Mouse (Mus musculus): ENCODE measurements at regions not wholly inside any gene's neighbourhood (a gene's known extent, or its start where the extent isn't known, plus 50 kb on each side); places are given as distances from the start of the nearest gene placed in this dataset.

DNA sequence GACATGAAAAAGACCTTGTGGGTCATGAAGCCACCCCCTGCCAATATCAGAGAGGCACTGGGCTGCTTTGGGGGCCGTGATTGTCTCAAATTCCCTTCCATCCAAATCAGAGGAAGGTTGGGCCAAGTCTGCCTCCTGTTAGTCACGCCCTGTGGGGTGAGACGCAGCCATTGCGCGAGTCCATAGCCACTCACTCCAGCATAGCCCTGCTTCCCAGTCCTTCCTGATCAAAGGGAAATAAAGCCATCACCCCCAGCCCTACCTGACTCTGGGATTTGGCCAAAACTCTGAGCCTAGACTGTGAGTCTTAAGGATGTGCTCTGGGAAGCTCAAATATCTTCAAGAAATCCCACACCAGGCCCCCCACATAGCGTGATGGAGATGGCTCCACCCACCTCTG, 620.4 kb upstream of the 3110018I06Rik start:
- Histone ChIP-seq H3K9ac (replicated peaks; ENCODE audit: low read depth, low read length) (no peak overlapping the region), H3K27me3 (ENCODE audit: control insufficient read depth, insufficient read depth, low read length) (no peaks in the 10 kb centered on the region), H3K36me3 (ENCODE audit: control insufficient read depth, insufficient read depth, low read length) (no peaks in the 10 kb centered on the region), H3K4me1 (ENCODE audit: control insufficient read depth, insufficient read depth, low read length) (no peaks in the 10 kb centered on the region), H3K4me3 (ENCODE audit: low read depth, low read length) (no peak overlapping the region), H3K9me3 (ENCODE audit: control insufficient read depth, low read length) (no peaks in the 10 kb centered on the region), H3K27ac (ENCODE audit: low read depth, low read length) (no peak overlapping the region), H3K4me2 (ENCODE audit: low read depth, low read length) (no peak overlapping the region)
- ATAC-seq (ENCODE audit: low read depth): no peak
- 74% methylated on average over 6 of the region's 6 CpGs for WGBS

DNA sequence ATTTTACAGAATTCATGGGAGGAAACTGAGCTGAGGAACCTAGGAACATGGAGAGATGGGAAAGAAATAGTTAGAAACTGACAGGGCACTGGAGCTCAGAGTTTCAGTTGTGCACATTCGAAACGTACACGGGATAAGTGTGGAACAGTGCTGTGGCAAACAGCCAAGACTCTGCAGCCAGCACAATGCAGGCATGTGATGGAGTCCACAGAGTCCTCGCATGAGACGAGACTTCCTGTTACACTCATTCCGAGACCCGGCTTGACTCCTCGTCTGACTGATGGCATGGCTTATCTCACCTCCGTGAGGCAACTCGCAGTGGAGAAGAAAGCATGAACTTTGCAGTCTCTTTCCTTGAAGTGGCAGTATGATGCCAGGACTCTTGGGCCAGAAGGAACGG, 617.0 kb upstream of the 3110018I06Rik start:
- H3K27me3 ChIP-seq (ENCODE audit: control insufficient read depth, insufficient read depth, low read length): no peaks in the 10 kb centered on the region
- no peaks in the 10 kb centered on the region for H3K9me3 ChIP-seq (ENCODE audit: control insufficient read depth, low read length)
- no peaks in the 10 kb centered on the region for H3K36me3 ChIP-seq (ENCODE audit: control insufficient read depth, insufficient read depth, low read length)
- H3K9ac ChIP-seq (replicated peaks; ENCODE audit: low read depth, low read length): no peak overlapping the region
- no peak for ATAC-seq (ENCODE audit: low read depth)
- no peak overlapping the region for H3K4me3 ChIP-seq (ENCODE audit: low read depth, low read length)
- H3K4me1 ChIP-seq (ENCODE audit: control insufficient read depth, insufficient read depth, low read length): no peaks in the 10 kb centered on the region
- 80% methylated on average over 11 of the region's 11 CpGs for WGBS
- H3K27ac ChIP-seq (ENCODE audit: low read depth, low read length): no peak overlapping the region
- no peak overlapping the region for H3K4me2 ChIP-seq (ENCODE audit: low read depth, low read length)

- Histone ChIP-seq H3K27ac (ENCODE audit: low read depth, low read length) (no peak overlapping the region), H3K4me1 (ENCODE audit: control insufficient read depth, insufficient read depth, low read length) (no peaks in the 10 kb centered on the region), H3K4me2 (ENCODE audit: low read depth, low read length) (no peak overlapping the region), H3K27me3 (ENCODE audit: control insufficient read depth, insufficient read depth, low read length) (no peaks in the 10 kb centered on the region), H3K9me3 (ENCODE audit: control insufficient read depth, low read length) (no peaks in the 10 kb centered on the region), H3K36me3 (ENCODE audit: control insufficient read depth, insufficient read depth, low read length) (no peaks in the 10 kb centered on the region), H3K9ac (replicated peaks; ENCODE audit: low read depth, low read length) (no peak overlapping the region), H3K4me3 (ENCODE audit: low read depth, low read length) (no peak overlapping the region)
- 92% methylated on average over 11 of the region's 11 CpGs for WGBS
- no peak for ATAC-seq (ENCODE audit: low read depth)
Measured at GRCm38 (mm10) chr12:106872966-106873730, 615.3 kb upstream of the 3110018I06Rik start.

DNA sequence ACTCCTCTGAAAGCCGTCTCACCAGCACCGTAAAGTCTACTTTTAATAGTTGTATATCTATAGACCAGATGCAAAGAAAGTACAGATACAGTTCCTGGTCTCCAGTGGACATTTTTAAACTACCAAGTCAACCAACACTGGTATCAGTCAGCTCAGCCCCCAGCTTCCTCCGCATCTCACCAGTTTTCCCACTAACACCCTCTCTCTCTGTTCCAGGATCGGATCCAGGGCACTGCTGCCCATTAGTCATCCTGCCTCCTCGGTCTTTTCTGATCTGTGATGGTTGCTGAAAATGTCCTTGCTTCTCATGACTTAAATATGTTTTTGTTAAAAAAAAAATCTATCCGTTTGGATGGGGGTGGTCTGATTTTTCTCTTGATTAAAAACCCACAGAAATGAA, 598.1 kb upstream of the 3110018I06Rik start:
- no peak overlapping the region for H3K27ac ChIP-seq (ENCODE audit: low read depth, low read length)
- ATAC-seq (ENCODE audit: low read depth): no peak
- H3K4me1 ChIP-seq (ENCODE audit: control insufficient read depth, insufficient read depth, low read length): no peaks in the 10 kb centered on the region
- H3K4me2 ChIP-seq (ENCODE audit: low read depth, low read length): no peak overlapping the region
- no peaks in the 10 kb centered on the region for H3K36me3 ChIP-seq (ENCODE audit: control insufficient read depth, insufficient read depth, low read length)
- H3K9ac ChIP-seq (replicated peaks; ENCODE audit: low read depth, low read length): no peak overlapping the region
- 80% methylated on average over 6 of the region's 6 CpGs for WGBS
- no peak overlapping the region for H3K4me3 ChIP-seq (ENCODE audit: low read depth, low read length)
- H3K9me3 ChIP-seq (ENCODE audit: control insufficient read depth, low read length): no peaks in the 10 kb centered on the region
- H3K27me3 ChIP-seq (ENCODE audit: control insufficient read depth, insufficient read depth, low read length): no peaks in the 10 kb centered on the region

- WGBS: 75% methylated on average over 1 of the region's 1 CpGs
Measured at GRCm38 (mm10) chr12:106894061-106894460, 594.4 kb upstream of the 3110018I06Rik start.

GRCm38 (mm10) chr12:106904202-106904601, 584.2 kb upstream of the 3110018I06Rik start:
- H3K36me3 ChIP-seq (ENCODE audit: control insufficient read depth, insufficient read depth, low read length): no peaks in the 10 kb centered on the region

More at GRCm38 (mm10) chr12:106894061-106894460, 594.4 kb upstream of the 3110018I06Rik start:
- Histone ChIP-seq H3K4me2 (ENCODE audit: low read depth, low read length) (no peak overlapping the region), H3K4me1 (ENCODE audit: control insufficient read depth, insufficient read depth, low read length) (no peaks in the 10 kb centered on the region), H3K4me3 (ENCODE audit: low read depth, low read length) (no peak overlapping the region), H3K36me3 (ENCODE audit: control insufficient read depth, insufficient read depth, low read length) (no peaks in the 10 kb centered on the region), H3K9ac (replicated peaks; ENCODE audit: low read depth, low read length) (no peak overlapping the region), H3K27ac (ENCODE audit: low read depth, low read length) (no peak overlapping the region), H3K27me3 (ENCODE audit: control insufficient read depth, insufficient read depth, low read length) (no peaks in the 10 kb centered on the region), H3K9me3 (ENCODE audit: control insufficient read depth, low read length) (no peaks in the 10 kb centered on the region)
- ATAC-seq (ENCODE audit: low read depth): no peak

GRCm38 (mm10) chr12:106912782-106913181, 575.6 kb upstream of the 3110018I06Rik start:
- no peak overlapping the region for H3K4me3 ChIP-seq (ENCODE audit: low read depth, low read length)
- ATAC-seq (ENCODE audit: low read depth): no peak
- no peak overlapping the region for H3K4me2 ChIP-seq (ENCODE audit: low read depth, low read length)
- no peak overlapping the region for H3K27ac ChIP-seq (ENCODE audit: low read depth, low read length)
- H3K36me3 ChIP-seq (ENCODE audit: control insufficient read depth, insufficient read depth, low read length): no peaks in the 10 kb centered on the region
- WGBS: 49% methylated on average over 3 of the region's 3 CpGs
- H3K9ac ChIP-seq (replicated peaks; ENCODE audit: low read depth, low read length): no peak overlapping the region
- H3K9me3 ChIP-seq (ENCODE audit: control insufficient read depth, low read length): no peaks in the 10 kb centered on the region
- no peaks in the 10 kb centered on the region for H3K4me1 ChIP-seq (ENCODE audit: control insufficient read depth, insufficient read depth, low read length)
- H3K27me3 ChIP-seq (ENCODE audit: control insufficient read depth, insufficient read depth, low read length): no peaks in the 10 kb centered on the region

More at GRCm38 (mm10) chr12:106904202-106904601, 584.2 kb upstream of the 3110018I06Rik start:
- no peaks in the 10 kb centered on the region for H3K4me1 ChIP-seq (ENCODE audit: control insufficient read depth, insufficient read depth, low read length)
- 81% methylated on average over 5 of the region's 5 CpGs for WGBS
- H3K27ac ChIP-seq (ENCODE audit: low read depth, low read length): no peak overlapping the region
- no peaks in the 10 kb centered on the region for H3K27me3 ChIP-seq (ENCODE audit: control insufficient read depth, insufficient read depth, low read length)
- H3K4me3 ChIP-seq (ENCODE audit: low read depth, low read length): no peak overlapping the region
- ATAC-seq (ENCODE audit: low read depth): no peak
- no peak overlapping the region for H3K4me2 ChIP-seq (ENCODE audit: low read depth, low read length)
- no peak overlapping the region for H3K9ac ChIP-seq (replicated peaks; ENCODE audit: low read depth, low read length)
- H3K9me3 ChIP-seq (ENCODE audit: control insufficient read depth, low read length): no peaks in the 10 kb centered on the region

DNA sequence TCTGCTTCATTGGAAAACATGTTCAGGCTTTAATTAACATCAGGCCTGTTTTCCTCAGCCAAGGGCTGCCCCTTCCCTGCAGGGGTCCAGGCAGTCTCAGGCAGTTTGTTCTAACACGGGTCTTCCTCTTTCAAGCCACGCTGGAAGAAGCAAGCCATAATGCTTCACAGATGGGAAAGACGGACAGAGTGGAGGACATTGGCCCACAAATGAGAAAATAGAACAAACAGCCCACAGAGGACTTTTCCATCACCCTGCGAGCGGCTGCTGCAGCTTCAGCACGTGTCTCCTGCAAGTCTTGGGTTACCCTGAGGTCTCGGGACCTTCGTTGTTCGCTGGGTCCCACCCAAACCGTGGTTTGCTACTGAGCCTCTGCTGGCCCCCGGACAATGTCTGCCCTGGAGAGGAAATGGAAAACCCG, 565.9 kb upstream of the 3110018I06Rik start:
- no peak; the same call in 1 of the 2 replicates for ATAC-seq (ENCODE audit: low read depth)
- Histone ChIP-seq H3K27me3 (ENCODE audit: control insufficient read depth, insufficient read depth, low read length) (no peaks in the 10 kb centered on the region), H3K27ac (ENCODE audit: low read depth, low read length) (no peak overlapping the region), H3K9me3 (ENCODE audit: control insufficient read depth, low read length) (no peaks in the 10 kb centered on the region), H3K4me2 (ENCODE audit: low read depth, low read length) (no peak overlapping the region), H3K4me3 (ENCODE audit: low read depth, low read length) (no peak overlapping the region), H3K4me1 (ENCODE audit: control insufficient read depth, insufficient read depth, low read length) (peaks cover 11% of the 10 kb centered on the region; the same call in 1 of the 2 replicates), H3K36me3 (ENCODE audit: control insufficient read depth, insufficient read depth, low read length) (no peaks in the 10 kb centered on the region), H3K9ac (replicated peaks; ENCODE audit: low read depth, low read length) (no peak overlapping the region)
- WGBS: 54% methylated on average over 12 of the region's 12 CpGs

- no peak overlapping the region for H3K9ac ChIP-seq (replicated peaks; ENCODE audit: low read depth, low read length)
- H3K27ac ChIP-seq (ENCODE audit: low read depth, low read length): peak overlapping the region; percentile 13; the same call in 1 of the 2 replicates
- peak; percentile 77 for ATAC-seq (ENCODE audit: low read depth)
- no peaks in the 10 kb centered on the region for H3K27me3 ChIP-seq (ENCODE audit: control insufficient read depth, insufficient read depth, low read length)
- WGBS: 30% methylated on average over 5 of the region's 5 CpGs
- H3K9me3 ChIP-seq (ENCODE audit: control insufficient read depth, low read length): no peaks in the 10 kb centered on the region
- H3K4me1 ChIP-seq (ENCODE audit: control insufficient read depth, insufficient read depth, low read length): peaks cover 9% of the 10 kb centered on the region
- H3K4me3 ChIP-seq (ENCODE audit: low read depth, low read length): no peak overlapping the region
- H3K36me3 ChIP-seq (ENCODE audit: control insufficient read depth, insufficient read depth, low read length): no peaks in the 10 kb centered on the region
- H3K4me2 ChIP-seq (ENCODE audit: low read depth, low read length): no peak overlapping the region
Measured at GRCm38 (mm10) chr12:106928389-106928788, 560.0 kb upstream of the 3110018I06Rik start.

Measured in neural tube, embryonic 14.5 days (tissue).